Mouse (Mus musculus): ENCODE results near the gene Syne1.

The Syne1 gene

DNA sequence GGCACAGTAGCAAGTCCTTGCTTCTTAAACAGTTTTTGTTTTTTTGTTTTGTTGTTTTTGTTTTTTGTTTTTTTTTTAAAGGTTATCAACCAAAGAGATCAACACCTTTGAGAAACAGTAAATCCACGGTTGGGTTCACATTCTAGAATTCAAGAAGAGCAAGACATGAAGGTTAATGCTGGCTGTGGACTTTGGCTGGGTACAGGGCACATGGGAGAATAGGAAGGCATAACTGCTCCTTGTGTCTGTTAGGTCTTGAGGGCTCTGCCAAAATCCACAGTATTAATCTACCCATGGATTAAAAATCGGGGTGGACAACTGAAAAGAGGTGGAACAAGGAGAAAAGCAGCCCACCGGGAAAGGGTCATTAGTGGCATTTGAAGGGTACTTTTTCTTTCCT, 388.0 kb downstream of the Syne1 start:
- DNase-seq (ENCODE audit: low read depth in 2 of 2, low spot score in 2 of 2): no peak

- DNase-seq (ENCODE audit: low read depth in 2 of 2, low spot score in 2 of 2): peak; percentile 63 to 75
Measured at GRCm38 (mm10) chr10:5161394-5161872, 389.8 kb downstream of the Syne1 start.

GRCm38 (mm10) chr10:5159679-5160078, 391.6 kb downstream of the Syne1 start:
- no peak for DNase-seq (ENCODE audit: low read depth in 2 of 2, low spot score in 2 of 2)

GRCm38 (mm10) chr10:5153047-5153446, 398.2 kb downstream of the Syne1 start:
- DNase-seq (ENCODE audit: low read depth in 2 of 2, low spot score in 2 of 2): no peak

DNA sequence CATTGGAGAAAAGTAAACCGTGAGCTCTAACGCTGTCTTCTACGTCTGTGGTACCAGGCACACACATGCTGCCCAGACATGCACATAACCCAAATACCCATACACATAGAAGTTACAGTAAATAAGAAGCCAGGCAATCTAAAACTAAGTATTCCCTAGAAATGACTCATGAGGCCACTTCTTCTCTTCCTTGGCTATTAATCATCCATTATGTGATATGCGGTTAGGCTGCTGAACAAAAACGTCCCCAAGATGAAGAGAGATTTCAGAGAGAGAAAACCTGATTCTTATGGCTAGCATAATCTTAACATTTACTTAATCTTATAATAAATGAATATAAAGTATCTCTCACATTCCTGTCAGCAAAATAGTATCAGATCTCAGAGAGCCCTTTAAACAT, 409.8 kb downstream of the Syne1 start:
- no peak for DNase-seq (ENCODE audit: low read depth in 2 of 2, low spot score in 2 of 2)

DNA sequence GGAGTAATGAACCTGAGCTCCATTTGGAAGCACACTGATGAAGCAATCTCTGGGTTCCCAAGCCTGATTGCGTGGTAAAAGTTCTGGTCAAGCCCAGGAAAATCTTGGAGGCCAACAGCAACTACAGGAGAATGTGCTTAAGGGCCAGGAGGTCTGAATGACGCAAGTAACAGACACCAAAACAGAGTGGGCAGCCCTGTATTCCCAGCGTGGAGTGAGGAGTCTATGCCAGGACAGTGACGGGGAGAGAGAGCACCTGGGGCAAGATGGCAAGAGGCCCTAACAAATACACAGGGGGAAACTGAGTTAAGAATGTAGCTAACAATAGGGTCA, 411.4 kb downstream of the Syne1 start:
- DNase-seq (ENCODE audit: low read depth in 2 of 2, low spot score in 2 of 2): no peak

GRCm38 (mm10) chr10:5139246-5139931, 411.9 kb downstream of the Syne1 start:
- DNase-seq (ENCODE audit: low read depth in 2 of 2, low spot score in 2 of 2): no peak

DNA sequence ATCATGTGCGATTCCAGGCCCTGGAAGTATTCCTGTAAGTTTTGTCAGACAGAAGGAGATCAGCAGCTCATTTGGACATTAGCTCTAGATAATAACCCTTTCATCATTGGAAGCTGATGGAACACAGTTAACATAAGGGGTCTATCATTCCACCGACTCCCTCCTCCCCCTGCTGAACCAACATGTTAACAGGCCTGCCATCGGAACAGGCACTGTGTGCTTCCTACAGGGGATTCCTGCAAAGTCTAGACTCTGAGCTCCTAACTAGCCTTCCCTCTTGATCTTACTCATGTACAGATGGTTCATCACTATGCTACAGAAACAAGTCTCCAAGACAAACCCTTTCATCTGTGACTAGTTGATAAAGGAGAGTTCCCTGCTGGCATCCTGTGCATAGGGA, 419.2 kb downstream of the Syne1 start:
- DNase-seq (ENCODE audit: low read depth in 2 of 2, low spot score in 2 of 2): no peak

GRCm38 (mm10) chr10:5130495-5130894, 420.8 kb downstream of the Syne1 start:
- DNase-seq (ENCODE audit: low read depth in 2 of 2, low spot score in 2 of 2): no peak

DNA sequence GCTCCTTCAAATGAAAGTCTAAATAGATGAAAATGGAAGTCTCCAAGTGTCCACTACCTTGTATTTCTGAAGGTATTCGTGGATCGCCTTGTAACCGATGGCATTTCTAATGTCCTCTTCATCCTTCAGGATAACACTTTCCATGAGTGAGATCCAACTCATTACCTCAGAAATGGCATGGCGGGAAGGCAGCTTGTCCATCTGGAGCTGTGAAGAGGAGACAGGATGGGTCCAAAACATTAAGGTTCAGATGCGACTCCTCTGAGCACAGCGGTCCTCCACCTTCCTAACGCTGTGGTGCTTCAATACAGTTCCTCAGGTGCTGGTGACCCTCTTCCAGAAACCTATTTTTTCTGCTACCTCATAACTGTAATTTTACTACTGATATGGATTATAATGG, 426.5 kb downstream of the Syne1 start:
- no peak for DNase-seq (ENCODE audit: low read depth in 2 of 2, low spot score in 2 of 2)

- DNase-seq (ENCODE audit: low read depth in 2 of 2, low spot score in 2 of 2): no peak
Measured at GRCm38 (mm10) chr10:5116720-5117119, 434.6 kb downstream of the Syne1 start.

DNA sequence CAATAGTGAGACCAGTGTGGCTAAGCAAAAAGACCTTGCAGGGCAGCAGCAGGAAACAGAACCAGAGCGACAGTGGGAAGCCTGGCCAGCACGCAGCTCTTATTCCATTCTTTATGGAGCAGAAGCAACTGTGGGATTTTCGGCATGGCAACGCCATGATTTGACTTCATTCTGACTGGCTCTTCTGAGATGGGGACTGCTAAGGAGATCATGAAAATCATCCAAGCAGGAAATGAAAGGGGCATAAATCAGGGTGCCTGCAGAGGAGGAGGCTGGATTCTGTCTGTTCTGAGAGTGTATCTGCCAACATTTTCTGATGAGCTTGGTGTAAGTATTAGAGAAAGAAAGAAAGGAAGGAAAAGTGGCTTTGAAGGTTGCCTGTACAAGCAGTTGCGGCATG, 435.1 kb downstream of the Syne1 start:
- no peak for DNase-seq (ENCODE audit: low read depth in 2 of 2, low spot score in 2 of 2)

GRCm38 (mm10) chr10:5110773-5111172, 440.5 kb downstream of the Syne1 start:
- DNase-seq (ENCODE audit: low read depth in 2 of 2, low spot score in 2 of 2): no peak

DNA sequence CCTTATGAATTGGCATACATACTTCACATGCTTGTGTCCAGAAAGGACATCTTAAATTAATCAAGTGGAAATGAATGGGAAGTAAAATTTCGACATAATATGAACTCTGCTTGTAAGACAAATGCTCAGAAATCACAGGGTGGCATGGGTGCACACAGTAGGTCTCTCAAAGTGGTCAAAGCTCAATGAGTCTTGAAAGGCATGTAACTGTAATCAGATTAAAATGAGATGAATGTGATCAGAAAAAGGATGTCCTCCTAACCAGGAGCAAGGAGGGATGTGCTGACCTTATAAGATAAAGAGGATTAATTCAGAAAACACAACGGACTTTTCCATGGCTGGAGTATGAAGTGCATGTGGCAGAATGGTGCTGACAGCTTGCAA, 453.5 kb downstream of the Syne1 start:
- DNase-seq (ENCODE audit: low read depth in 2 of 2, low spot score in 2 of 2): no peak

DNA sequence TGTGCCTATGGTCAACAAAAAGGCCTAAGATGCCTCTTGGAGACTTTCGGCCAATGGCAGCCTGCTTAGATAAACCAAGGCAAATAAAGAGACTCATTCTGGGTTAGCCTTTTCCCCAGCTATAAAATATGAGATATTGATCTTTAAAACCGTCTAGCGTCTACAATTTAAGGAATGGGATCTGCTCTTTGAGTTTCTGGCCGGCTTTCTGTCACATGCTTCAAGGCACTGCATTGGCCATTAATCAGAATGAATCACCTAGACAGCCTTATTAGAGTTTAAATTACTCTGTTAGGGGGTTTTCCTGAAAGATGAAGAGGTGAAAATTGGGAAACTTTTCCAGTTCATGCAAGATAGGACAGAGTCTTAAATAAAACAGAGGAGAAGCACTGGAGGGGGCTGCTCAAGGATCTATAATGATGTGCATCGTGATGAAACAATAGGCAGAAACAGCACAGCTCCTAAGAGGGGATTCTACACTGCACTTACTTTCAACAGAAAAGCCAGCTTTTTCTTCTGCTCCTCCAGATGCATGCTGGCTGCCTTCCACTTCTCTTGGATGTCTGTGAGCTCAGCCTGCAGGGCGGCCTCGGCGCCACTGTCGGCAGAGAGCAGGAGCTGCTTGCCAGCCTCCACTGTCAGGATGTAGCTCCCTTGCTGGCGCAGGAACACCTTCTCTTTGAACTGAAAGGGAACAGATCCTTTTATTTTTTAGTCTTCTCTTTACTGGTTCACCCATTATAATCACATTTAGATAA, 454.1 kb downstream of the Syne1 start:
- DNase-seq (ENCODE audit: low read depth in 2 of 2, low spot score in 2 of 2): no peak

GRCm38 (mm10) chr10:5089133-5089532, 462.1 kb downstream of the Syne1 start:
- no peak for DNase-seq (ENCODE audit: low read depth in 2 of 2, low spot score in 2 of 2)

GRCm38 (mm10) chr10:5087336-5087735, 463.9 kb downstream of the Syne1 start:
- DNase-seq (ENCODE audit: low read depth in 2 of 2, low spot score in 2 of 2): no peak

GRCm38 (mm10) chr10:5086329-5086728, 465.0 kb downstream of the Syne1 start:
- no peak for DNase-seq (ENCODE audit: low read depth in 2 of 2, low spot score in 2 of 2)

- no peak for DNase-seq (ENCODE audit: low read depth in 2 of 2, low spot score in 2 of 2)
Measured at GRCm38 (mm10) chr10:5085792-5086191, 465.5 kb downstream of the Syne1 start.

DNA sequence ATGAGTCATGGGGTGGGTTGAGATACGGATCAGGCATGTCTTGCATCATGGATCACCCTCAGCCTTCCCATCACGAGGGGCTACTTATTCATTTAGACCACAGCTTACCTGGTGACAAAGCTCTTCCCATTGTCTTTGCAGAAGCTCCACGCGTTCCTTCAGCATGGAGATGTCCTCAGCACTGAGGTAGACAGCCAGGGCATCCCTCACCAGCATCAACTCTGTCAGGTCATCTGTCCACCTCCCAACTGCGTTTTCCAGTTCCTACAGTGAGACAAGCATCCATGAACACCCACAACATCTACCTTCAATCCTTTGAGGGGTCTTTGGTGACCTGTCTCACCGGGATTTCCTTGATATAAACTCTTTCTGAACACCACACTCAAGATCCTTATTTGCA, 467.6 kb downstream of the Syne1 start:
- no peak for DNase-seq (ENCODE audit: low read depth in 2 of 2, low spot score in 2 of 2)

GRCm38 (mm10) chr10:5079945-5080468, 471.3 kb downstream of the Syne1 start:
- DNase-seq (ENCODE audit: low read depth in 2 of 2, low spot score in 2 of 2): peak in 1 of 2 experiments; percentile 24

DNA sequence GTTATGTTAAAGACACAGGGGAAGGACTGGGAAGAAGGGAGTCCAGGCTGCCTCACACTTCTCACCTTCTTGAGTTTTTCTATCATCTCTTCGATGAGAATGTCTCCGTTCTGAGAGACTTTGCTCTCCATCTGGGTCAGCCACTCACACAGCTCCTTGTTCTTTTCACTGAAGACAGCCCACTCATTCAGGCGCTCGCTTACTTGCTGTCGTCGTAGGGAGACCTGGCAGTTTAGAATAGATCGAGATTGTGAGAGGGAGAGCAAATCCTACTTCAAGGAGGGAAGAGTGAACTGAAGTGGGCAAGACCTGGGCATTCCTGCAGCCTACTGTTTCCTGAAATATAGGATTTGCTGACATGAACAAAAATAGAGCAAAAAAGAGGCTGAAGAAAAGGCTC, 475.6 kb downstream of the Syne1 start:
- DNase-seq (ENCODE audit: low read depth in 2 of 2, low spot score in 2 of 2): no peak

GRCm38 (mm10) chr10:5072054-5072453, 479.2 kb downstream of the Syne1 start:
- DNase-seq (ENCODE audit: low read depth in 2 of 2, low spot score in 2 of 2): no peak

Data from CD8-positive naive resting alpha-beta T cell, adult 2 months (primary cell).